Mouse (Mus musculus) hindbrain, embryonic 16.5 days (tissue): ENCODE results near the gene Hvcn1. TPM values are rescaled to one million over a fixed set of nuclear protein-coding genes. Genes with fewer than 3 reads are reported as not detected.
A peak's percentile ranks its signal among the peaks of the same experiment; 100 is the strongest.

Experiments
- ATAC-seq: fragments of 200-750 bp; cut with Nextera tagmentation; 2 replicates; pipeline ENCODE4 v1.8.0; 2017; ENCODE audit warnings: moderate TSS enrichment, moderate library complexity
- H3K27ac ChIP-seq: fragments of 300-500 bp; sonication (generic); 2 replicates; pipeline ENCODE4 v1.5.1; 2014; ENCODE audit warnings: low read depth, mild to moderate bottlenecking, control low read depth, low read length, moderate library complexity
- H3K27me3 ChIP-seq: fragments of 300-500 bp; sonication (generic); replicated peaks from 2 replicates; pipeline ENCODE4 v1.6.1; 2014; ENCODE audit warnings: low read length; ENCODE audit not compliant: control insufficient read depth, insufficient read depth
- H3K36me3 ChIP-seq: fragments of 300-500 bp; sonication (generic); 2 replicates; pipeline ENCODE4 v1.6.1; 2014; ENCODE audit warnings: mild to moderate bottlenecking, low read length, moderate library complexity, mixed read lengths; ENCODE audit not compliant: control insufficient read depth, insufficient read depth
- H3K4me1 ChIP-seq: fragments of 300-500 bp; sonication (generic); 2 replicates; pipeline ENCODE4 v1.6.1; 2014; ENCODE audit warnings: low read depth, low read length; ENCODE audit not compliant: control insufficient read depth, insufficient read depth
- H3K4me2 ChIP-seq: fragments of 300-500 bp; sonication (generic); 2 replicates; pipeline ENCODE4 v1.6.1; 2014; ENCODE audit warnings: mild to moderate bottlenecking, low read length, control low read depth, moderate library complexity
- H3K4me3 ChIP-seq: fragments of 300-500 bp; sonication (generic); 2 replicates; pipeline ENCODE4 v1.5.1; 2014; ENCODE audit warnings: mild to moderate bottlenecking, low read length, control low read depth, moderate library complexity
- H3K9ac ChIP-seq: fragments of 300-500 bp; sonication (generic); 2 replicates; pipeline ENCODE4 v1.6.1; 2014; ENCODE audit warnings: low read depth, mild to moderate bottlenecking, control low read depth, low read length, moderate library complexity
- H3K9me3 ChIP-seq: fragments of 300-500 bp; sonication (generic); 2 replicates; pipeline ENCODE4 v1.6.1; 2014; ENCODE audit warnings: mild to moderate bottlenecking, low read length, moderate library complexity; ENCODE audit not compliant: control insufficient read depth
- WGBS: fragments of 180-500 bp; shearing (Covaris S2); extraction: QIAGEN DNeasy Blood & Tissue Kit; methylation state at CpG from one replicate; pipeline ENCODE4 v1.1.7; 2014; 5-methylcytosine and 5-hydroxymethylcytosine counted together
- polyA plus RNA-seq: library from polyadenylated mRNA; unstranded; fragments of >200 nt; fragmentation: Nextera tagmentation; extraction: Ambion mirVana; gene quantifications from 2 replicates; pipeline ENCODE4 v1.2.1, GENCODE M21; 2015

Hvcn1 gene
- polyA plus RNA-seq, 1 experiment from 2014 or later = 1.1 TPM

DNA sequence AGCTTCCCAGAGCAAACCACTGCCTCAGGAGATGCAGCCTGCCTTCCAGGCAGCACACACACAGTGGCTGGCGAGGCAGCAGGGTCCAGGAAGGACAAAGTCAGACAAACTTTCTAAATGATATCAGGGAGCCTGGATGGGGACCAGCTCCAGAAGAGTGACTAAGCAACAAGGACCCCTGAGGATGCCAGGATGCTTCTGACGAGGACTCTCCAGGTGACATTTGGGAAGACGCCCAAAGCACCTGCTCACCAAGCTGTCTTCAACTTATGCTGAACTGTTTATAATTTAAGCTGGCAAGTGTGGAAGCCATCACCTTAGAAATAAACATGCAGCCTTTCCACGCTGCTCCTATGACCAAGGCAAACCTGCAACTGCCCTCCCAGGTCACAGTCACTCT lies 42.7 kb downstream of the Hvcn1 start:
- Histone ChIP-seq H3K4me1 (no peaks in the 10 kb centered on the region), H3K9ac (no peak overlapping the region), H3K27me3 (no peaks in the 10 kb centered on the region), H3K4me3 (no peak overlapping the region), H3K9me3 (no peaks in the 10 kb centered on the region), H3K4me2 (no peak overlapping the region), H3K36me3 (peaks cover 18% of the 10 kb centered on the region), H3K27ac (no peak overlapping the region)
- 91% methylated on average over 4 of the region's 4 CpGs for WGBS
- ATAC-seq = no peak

DNA sequence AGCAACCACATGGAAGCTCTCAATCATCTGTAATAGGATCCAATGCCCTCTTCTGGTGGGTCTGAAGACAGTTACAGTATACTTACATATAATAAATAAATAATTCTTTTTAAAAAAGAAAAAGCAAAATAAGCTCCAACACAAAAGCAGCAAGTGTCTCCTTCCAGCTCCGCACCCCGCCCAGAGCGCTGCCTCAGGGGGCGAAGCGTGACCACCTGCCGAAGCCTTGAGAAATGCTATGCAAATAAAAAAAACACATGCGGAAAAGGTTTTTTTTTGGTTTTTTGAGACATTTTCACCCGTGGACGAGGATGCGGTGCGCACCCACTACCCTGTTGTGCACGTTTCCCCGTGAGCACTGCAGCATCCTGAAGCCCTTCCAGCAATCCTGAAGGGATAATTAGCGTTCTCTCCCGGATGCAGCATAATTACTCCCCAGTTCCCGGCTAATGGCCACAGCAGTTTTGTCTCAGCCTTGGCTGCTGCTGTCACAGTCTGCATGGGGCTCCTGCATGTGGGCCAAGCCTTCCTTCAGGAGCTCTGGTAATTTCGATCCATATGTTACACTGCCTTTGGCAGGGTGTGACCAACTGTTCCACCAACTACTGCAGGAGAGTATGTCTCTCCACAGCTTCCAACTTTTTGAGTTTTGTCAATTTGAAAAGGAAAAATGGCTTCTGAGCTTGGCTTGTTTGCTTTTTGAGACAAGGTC lies 45.4 kb downstream of the Hvcn1 start:
- 84% methylated on average over 17 of the region's 17 CpGs for WGBS
- Histone ChIP-seq H3K27me3 (no peaks in the 10 kb centered on the region), H3K9me3 (no peaks in the 10 kb centered on the region), H3K9ac (no peak overlapping the region), H3K4me3 (no peak overlapping the region), H3K4me2 (no peak overlapping the region), H3K36me3 (peaks cover 28% of the 10 kb centered on the region), H3K4me1 (no peaks in the 10 kb centered on the region), H3K27ac (no peak overlapping the region)
- ATAC-seq = no peak

DNA sequence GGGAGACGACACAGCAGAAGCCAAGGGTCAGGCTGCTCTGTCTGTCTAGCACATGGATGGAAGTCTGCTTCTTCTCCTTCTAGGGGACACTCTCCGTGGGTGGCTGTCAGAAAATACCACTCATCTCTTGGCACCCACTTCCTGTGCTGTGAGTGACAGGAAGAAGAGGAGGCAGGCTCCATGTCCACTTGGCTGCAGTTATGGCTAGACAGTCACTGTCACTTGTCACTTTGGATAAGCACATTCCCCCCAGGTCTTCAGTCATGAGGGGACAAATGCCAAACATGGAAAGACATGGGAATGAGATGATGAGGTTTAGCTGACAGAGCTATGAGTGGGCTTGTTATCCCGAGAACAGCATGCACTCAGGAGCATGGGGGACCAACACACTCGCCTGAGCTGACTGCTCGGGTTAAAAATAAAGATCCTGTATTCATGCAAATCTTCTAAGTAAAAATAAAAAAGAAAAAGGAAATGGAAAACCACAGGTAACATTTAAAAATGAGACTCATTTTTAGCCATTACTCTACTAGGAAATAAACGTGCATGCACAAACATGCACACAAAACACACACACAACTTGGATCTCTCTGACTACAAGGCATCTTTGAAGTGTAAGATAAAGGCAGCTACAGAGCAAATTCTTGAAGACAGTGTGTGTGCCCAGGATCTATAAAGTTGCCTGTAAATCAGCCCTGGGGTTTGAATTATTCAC lies 51.6 kb downstream of the Hvcn1 start:
- Histone ChIP-seq H3K4me2 (no peak overlapping the region), H3K4me1 (no peaks in the 10 kb centered on the region; the same call in 1 of the 2 replicates), H3K27me3 (no peaks in the 10 kb centered on the region), H3K27ac (no peak overlapping the region), H3K4me3 (no peak overlapping the region), H3K9me3 (no peaks in the 10 kb centered on the region), H3K36me3 (peaks cover 28% of the 10 kb centered on the region), H3K9ac (no peak overlapping the region)
- 89% methylated on average over 6 of the region's 6 CpGs for WGBS
- no peak for ATAC-seq

DNA sequence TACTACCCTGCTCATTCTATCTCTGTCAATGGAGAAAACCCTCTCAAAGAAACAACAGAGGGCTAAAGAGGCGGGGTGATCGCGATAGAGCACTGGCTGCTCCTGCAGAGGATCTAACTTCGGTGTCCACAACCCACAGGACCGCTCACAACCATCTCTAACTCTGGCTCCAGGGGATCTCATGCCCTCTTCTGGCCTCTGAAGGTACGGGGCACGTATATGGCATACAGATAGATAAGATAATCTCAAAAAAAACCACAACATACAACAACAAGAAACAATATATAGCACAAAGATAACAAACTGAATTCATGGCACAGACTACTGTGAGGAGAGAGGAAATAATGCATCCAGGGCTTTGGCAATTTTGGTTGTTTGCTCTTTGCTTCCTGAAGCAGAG lies 55.5 kb downstream of the Hvcn1 start:
- Histone ChIP-seq H3K9ac (no peak overlapping the region), H3K27ac (no peak overlapping the region)

DNA sequence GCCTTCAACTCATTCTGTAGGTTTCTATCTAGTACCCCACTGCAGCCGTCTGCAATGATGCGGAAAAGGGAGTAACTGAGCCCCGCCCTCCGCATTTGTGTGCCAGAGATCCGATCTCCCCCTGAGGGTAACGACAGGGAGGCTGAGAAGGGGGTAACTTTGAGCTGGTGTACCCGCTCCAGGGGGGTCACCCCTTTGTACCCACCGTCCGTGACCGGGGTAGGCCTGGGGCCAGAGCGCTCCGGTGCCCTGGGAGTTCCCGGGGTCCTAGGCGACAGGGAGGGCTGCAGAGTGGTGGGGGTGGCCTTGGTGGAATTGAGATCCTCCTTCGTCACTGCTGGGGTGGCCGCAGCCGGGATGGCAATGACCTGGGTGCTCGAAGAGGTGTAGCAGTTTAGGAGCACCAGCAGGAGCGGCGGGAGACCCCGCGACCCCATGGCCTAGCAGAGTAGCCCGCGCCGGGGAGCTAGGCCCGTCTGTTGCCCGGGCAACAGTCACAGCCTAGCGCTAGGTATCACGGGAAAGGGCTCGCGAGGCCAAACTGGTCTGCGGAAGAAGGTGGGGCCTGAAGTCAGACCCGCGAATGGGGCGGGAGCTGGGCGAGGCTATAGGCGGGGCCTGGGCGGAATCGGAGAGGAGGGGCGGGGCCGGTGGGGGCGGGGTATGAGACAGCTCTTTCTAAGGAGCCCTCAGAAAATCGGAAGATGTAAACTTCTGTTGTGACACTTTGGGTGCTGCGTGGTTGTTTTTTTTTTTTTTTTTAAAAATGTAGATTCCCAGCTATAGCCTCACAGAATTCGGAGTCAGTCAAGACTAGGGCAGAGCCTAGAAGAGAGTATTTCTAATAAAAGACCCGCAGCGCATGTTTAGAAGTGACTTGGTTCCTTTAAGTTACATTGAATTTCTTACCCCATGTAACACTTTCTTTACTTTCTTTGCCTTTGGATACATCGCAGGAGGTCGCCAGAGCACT lies 57.6 kb downstream of the Hvcn1 start, which contains the start of gene Tctn1:
Tctn1 (minus strand) TSS at position 528 of the 973 bp plus-strand sequence.
- peak within 1 kb of the TSS; percentile 77 for H3K27ac ChIP-seq
- peak within 1 kb of the TSS; percentile 91 for H3K4me3 ChIP-seq
- H3K4me2 ChIP-seq = peak within 1 kb of the TSS; percentile 77
- no peaks in the 10 kb centered on the region for H3K27me3 ChIP-seq
- no peaks in the 10 kb centered on the region for H3K9me3 ChIP-seq
- peaks cover 3% of the 10 kb centered on the region; the same call in 1 of the 2 replicates for H3K4me1 ChIP-seq
- peak; percentile 98 for ATAC-seq
- WGBS = 1% methylated on average over 49 of the region's 49 CpGs
- H3K9ac ChIP-seq = peak within 1 kb of the TSS; percentile 88
- H3K36me3 ChIP-seq = no peaks in the 10 kb centered on the region

More for the DNA sequence above, 55.5 kb downstream of the Hvcn1 start:
- no peaks in the 10 kb centered on the region for H3K27me3 ChIP-seq
- no peak overlapping the region for H3K4me2 ChIP-seq
- H3K36me3 ChIP-seq = peaks cover 13% of the 10 kb centered on the region
- ATAC-seq = no peak
- H3K4me1 ChIP-seq = peaks cover 3% of the 10 kb centered on the region; the same call in 1 of the 2 replicates
- H3K4me3 ChIP-seq = no peak overlapping the region
- H3K9me3 ChIP-seq = no peaks in the 10 kb centered on the region
- WGBS = 55% methylated on average over 7 of the region's 7 CpGs

DNA sequence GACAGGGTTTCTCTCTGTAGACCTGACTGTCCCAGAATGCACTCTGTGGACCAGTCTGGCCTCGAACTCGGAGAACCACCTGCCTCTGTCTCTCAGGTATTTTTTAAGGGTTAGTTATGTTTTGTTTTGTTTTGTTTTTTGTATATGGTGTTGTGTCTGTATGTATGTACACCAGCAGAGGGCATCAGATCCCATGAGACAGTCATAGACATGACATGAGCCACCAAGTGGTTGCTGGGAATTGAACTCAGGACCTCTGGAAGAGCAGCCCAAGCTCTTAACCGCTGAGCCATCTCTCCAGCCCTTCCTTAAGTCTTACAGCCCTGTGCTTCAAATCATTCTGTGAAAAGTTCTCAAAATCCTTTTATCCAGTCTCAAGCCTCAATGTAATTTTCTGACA lies 58.6 kb downstream of the Hvcn1 start:
- Histone ChIP-seq H3K27me3 (no peaks in the 10 kb centered on the region), H3K9me3 (no peaks in the 10 kb centered on the region), H3K4me1 (peaks cover 3% of the 10 kb centered on the region; the same call in 1 of the 2 replicates), H3K4me3 (no peak overlapping the region), H3K27ac (no peak overlapping the region), H3K36me3 (no peaks in the 10 kb centered on the region), H3K9ac (no peak overlapping the region), H3K4me2 (no peak overlapping the region)
- no peak for ATAC-seq
- WGBS = 69% methylated on average over 3 of the region's 3 CpGs

DNA sequence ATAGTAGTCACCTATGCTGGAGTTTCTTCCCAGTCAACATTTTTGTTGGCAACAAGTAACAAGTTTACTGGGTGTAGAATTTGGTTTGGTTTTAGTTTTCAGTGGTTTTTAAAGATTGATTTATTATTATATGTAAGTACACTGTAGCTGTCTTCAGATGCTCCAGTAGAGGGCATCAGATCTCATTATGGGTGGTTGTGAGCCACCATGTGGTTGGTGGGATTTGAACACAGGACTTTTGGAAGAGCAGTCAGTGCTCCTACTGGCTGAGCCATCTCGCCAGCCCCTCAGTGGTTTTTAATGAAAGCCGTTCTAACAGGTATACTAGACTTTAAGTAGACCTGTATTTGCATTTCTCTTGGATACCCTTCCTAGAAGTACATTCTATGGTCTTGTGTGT lies 59.3 kb downstream of the Hvcn1 start:
- H3K27me3 ChIP-seq = no peaks in the 10 kb centered on the region
- H3K9ac ChIP-seq = no peak overlapping the region
- H3K4me1 ChIP-seq = peaks cover 3% of the 10 kb centered on the region; the same call in 1 of the 2 replicates
- H3K4me2 ChIP-seq = no peak overlapping the region
- no peaks in the 10 kb centered on the region for H3K36me3 ChIP-seq
- H3K27ac ChIP-seq = no peak overlapping the region
- WGBS = 93% methylated on average over 2 of the region's 2 CpGs
- no peak for ATAC-seq
- H3K4me3 ChIP-seq = no peak overlapping the region
- H3K9me3 ChIP-seq = no peaks in the 10 kb centered on the region

DNA sequence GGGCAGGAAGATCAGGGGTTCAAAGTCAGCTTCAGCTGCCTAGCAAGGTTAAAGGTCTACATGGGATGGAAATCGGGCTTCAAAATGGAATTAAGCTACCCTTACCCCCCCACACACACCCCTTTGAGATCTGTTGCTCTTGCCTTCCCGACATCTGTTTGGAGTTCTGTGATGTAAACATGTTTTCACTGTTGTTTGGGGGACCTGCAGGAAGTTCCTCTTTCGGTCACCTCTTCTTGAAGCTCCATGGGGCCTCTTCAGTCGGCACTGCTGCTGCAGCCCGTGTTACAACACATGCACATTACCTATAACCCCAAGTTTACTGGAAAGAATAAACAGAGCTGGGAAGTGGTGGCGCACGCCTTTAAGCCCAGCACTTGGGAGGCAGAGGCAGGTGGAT lies 60.5 kb downstream of the Hvcn1 start:
- Histone ChIP-seq H3K4me3 (no peak overlapping the region), H3K4me1 (peaks cover 3% of the 10 kb centered on the region; the same call in 1 of the 2 replicates), H3K27me3 (no peaks in the 10 kb centered on the region), H3K9ac (no peak overlapping the region; the same call in 1 of the 2 replicates), H3K4me2 (no peak overlapping the region), H3K36me3 (no peaks in the 10 kb centered on the region), H3K27ac (no peak overlapping the region), H3K9me3 (no peaks in the 10 kb centered on the region)
- 77% methylated on average over 7 of the region's 7 CpGs for WGBS
- ATAC-seq = no peak
